Mouse (Mus musculus) embryonic fibroblast, embryonic 13.5 days (primary cell): Measurements from ENCODE around the gene Gm3402. TPM values are rescaled to one million over a fixed set of nuclear protein-coding genes. Genes with fewer than 3 reads are reported as not detected.

Source experiments
- H3K27ac ChIP-seq: 2 replicates; pipeline ENCODE4 v1.5.1; 2012; ENCODE audit warnings: low read length, control low read depth, inconsistent platforms; ENCODE audit not compliant: insufficient read depth
- H3K4me1 ChIP-seq: 2 replicates; pipeline ENCODE4 v1.6.1; 2011; ENCODE audit warnings: low read length; ENCODE audit not compliant: control insufficient read depth, insufficient read depth
- H3K4me3 ChIP-seq: 2 replicates; pipeline ENCODE4 v1.5.1; 2011; ENCODE audit warnings: mild to moderate bottlenecking, control low read depth, low read length; ENCODE audit not compliant: insufficient read depth
- CTCF ChIP-seq: IDR thresholded peaks from 2 replicates; pipeline ENCODE4 v1.5.1; 2011; ENCODE audit warnings: mild to moderate bottlenecking, control low read depth, low read length, moderate library complexity, borderline replicate concordance; ENCODE audit not compliant: insufficient read depth
- POLR2A ChIP-seq: IDR thresholded peaks from 2 replicates; pipeline ENCODE4 v1.6.1; 2011; ENCODE audit warnings: low read depth, mild to moderate bottlenecking, control low read depth, low read length, moderate library complexity
- polyA plus RNA-seq: library from polyadenylated mRNA; stranded (reverse); fragments of >200 nt; gene quantifications from 2 replicates; pipeline ENCODE4 v1.2.4, GENCODE M21; 2011; ENCODE audit warnings: low read depth; ENCODE audit not compliant: missing spikeins, insufficient read length

Gm3402 gene
- polyA plus RNA-seq, 1 experiment, result not detected

GRCm38 (mm10) chr5:146564259-146564658, 50.3 kb downstream of the Gm3402 start:
- no peak for TF ChIP-seq POLR2A
- no peak for TF ChIP-seq CTCF
- Histone ChIP-seq H3K27ac (no peak overlapping the region), H3K4me3 (no peak overlapping the region)

More at GRCm38 (mm10) chr5:146564259-146564658, 50.3 kb downstream of the Gm3402 start:
- no peaks in the 10 kb centered on the region for H3K4me1 ChIP-seq

Other genes starting within 250 kb of the Gm3402 start
- 9.1 and 10.6 TPM in 2 replicates for gene Wasf3, start 129.1 kb upstream of the Gm3402 start, polyA plus RNA-seq
- not detected in 2 replicates for gene Gm6408, start 32.2 kb upstream of the Gm3402 start, polyA plus RNA-seq
- gene Gm6370, start 22.8 kb upstream of the Gm3402 start, polyA plus RNA-seq, result not detected in 2 replicates
- not detected in 2 replicates for gene 4930449I24Rik, start 11.7 kb upstream of the Gm3402 start, polyA plus RNA-seq
- gene Gm3404, start 11.7 kb downstream of the Gm3402 start, polyA plus RNA-seq, result not detected in 2 replicates
- gene Gm3409, start 23.5 kb downstream of the Gm3402 start, polyA plus RNA-seq, result not detected in 2 replicates
- gene Gm3415, start 42.0 kb downstream of the Gm3402 start, polyA plus RNA-seq, result not detected in 2 replicates
- gene Gpr12, start 71.1 kb downstream of the Gm3402 start, polyA plus RNA-seq, result not detected in 2 replicates